Mouse (Mus musculus): ENCODE data around the gene Rptor.

- TF ChIP-seq POLR2A (IDR thresholded peaks at IDR 0.05; ENCODE audit: insufficient read depth, low read depth, low read length) (no peak), CTCF (IDR thresholded peaks at IDR 0.05) (no peak)
Observed at GRCm38 (mm10) chr11:119731382-119731781, 128.7 kb downstream of the Rptor start.

Measured in heart, adult 2 months (tissue).